Mouse (Mus musculus): ENCODE results near the gene Zrsr2. TPM values are rescaled to one million over a fixed set of nuclear protein-coding genes. Genes with fewer than 3 reads are reported as not detected.

Gene Zrsr2
- total RNA-seq, 1 experiment from 2014 or later, result 70.6 TPM

- no peak for ATAC-seq (replicated peaks; ENCODE audit: insufficient number of reproducible peaks, low FRiP score, low TSS enrichment, poor library complexity, severe bottlenecking)
Measured at GRCm38 (mm10) chrX:163906861-163907260, 51.6 kb downstream of the Zrsr2 start.

DNA sequence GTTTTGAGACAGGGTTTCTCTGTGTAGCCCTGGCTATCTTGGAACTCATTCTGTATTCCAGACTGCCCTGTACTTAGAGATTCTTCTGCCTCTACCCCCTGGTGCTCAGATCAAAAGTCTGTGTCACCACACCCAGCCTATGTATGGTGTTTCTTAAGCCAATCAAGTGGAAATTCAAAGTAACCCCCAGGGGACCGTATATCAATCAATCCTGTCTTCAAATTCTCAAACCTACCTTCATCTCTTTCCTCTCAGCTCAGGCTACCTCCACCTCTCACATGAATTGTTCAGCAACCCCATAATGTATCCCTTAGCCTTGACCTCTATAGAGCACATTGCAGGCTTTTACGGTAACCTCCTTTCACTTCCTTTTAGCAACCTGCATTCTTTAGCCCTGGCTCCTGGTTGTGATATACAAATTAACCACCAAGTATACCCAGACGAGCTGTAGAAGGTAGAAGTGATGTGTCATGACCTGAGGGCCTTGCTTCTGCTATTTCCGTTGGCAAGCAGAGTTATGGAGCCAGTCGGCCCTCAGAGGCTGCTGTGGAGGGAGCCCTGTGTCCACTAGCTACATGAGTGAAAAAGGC is 58.9 kb downstream of the Zrsr2 start:
- ATAC-seq (replicated peaks; ENCODE audit: insufficient number of reproducible peaks, low FRiP score, low TSS enrichment, poor library complexity, severe bottlenecking), result 0 out of 2 replicates have a peak, but pooled peaks have one; percentile 35

DNA sequence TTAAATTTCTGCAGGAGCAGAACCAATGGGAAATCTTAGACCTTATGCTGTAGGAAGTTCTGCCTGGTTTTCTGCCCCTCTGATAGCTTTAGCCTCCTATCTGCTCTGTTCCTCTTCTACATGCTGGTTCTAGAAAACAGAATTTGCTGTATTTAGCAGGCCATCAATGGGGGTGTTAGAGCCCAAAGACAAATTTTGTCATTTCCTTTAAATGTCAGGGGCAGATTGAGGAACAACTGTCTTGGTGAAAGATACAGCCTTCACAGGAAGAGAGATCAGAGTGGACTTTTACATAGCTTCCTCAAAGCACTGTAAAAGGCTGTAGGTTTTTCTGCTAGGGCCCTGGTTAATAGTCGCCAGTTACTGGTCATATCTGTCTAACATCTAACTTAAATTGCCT is 61.1 kb downstream of the Zrsr2 start:
- peak; percentile 80 for ATAC-seq (replicated peaks; ENCODE audit: insufficient number of reproducible peaks, low FRiP score, low TSS enrichment, poor library complexity, severe bottlenecking)

DNA sequence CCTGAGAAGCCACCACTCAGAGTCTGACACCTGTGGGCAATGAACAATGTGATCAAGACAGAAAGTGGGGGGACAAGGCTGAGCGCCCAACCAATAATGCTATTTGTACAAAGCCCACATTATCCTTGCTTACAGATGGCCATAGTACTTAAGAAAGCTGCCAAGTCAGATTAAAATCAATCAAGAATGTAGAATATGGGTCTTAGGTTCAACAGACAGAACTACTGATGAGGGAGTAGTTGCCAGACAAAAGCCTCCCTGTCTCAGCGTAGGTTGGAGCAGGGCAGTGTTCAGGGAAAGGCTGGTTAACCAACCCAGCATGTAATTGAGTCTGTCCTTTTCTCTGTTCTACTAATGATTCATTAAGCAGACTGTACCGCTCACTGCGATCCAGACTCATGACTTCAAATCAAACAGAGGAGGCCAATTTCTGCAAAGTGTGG is 72.9 kb downstream of the Zrsr2 start:
- ATAC-seq (replicated peaks; ENCODE audit: insufficient number of reproducible peaks, low FRiP score, low TSS enrichment, poor library complexity, severe bottlenecking), result no peak

Other genes with a start within 250 kb of the Zrsr2 start
- not detected in 3 replicates for gene Rnf138rt1, start 197.3 kb downstream of the Zrsr2 start, total RNA-seq (2017)
- 103 to 180 TPM (median 145 TPM) in 3 replicates for gene Ap1s2, start 49.6 kb downstream of the Zrsr2 start, total RNA-seq (2017)
- 11.9 to 28.9 TPM (median 12.2 TPM) in 3 replicates for gene Car5b, start 69.3 kb upstream of the Zrsr2 start, total RNA-seq (2017)
- gene Siah1b, start 117.8 kb upstream of the Zrsr2 start, total RNA-seq (2017), result 2.7 to 9.2 TPM (median 6.3 TPM) in 3 replicates
- not detected in 3 replicates for gene Cltrn, start 130.2 kb upstream of the Zrsr2 start, total RNA-seq (2017)
- not detected in 3 replicates for gene Ace2, start 180.7 kb upstream of the Zrsr2 start, total RNA-seq (2017)